Mouse (Mus musculus): ENCODE measurements at regions not wholly inside any gene's neighbourhood (a gene's known extent, or its start where the extent isn't known, plus 50 kb on each side); places are given as distances from the start of the nearest gene placed in this dataset.

GRCm38 (mm10) chr2:45194335-45194734, 77.1 kb upstream of the Zeb2 start:
- TF ChIP-seq CTCF (IDR thresholded peaks at IDR 0.05; ENCODE audit: low read depth, low read length) (no peak), POLR2A (IDR thresholded peaks at IDR 0.05; ENCODE audit: borderline replicate concordance, low read depth, low read length) (no peak)

Data from bone marrow macrophage, adult 2 months (primary cell).